Mouse (Mus musculus) megakaryocyte, embryonic 14.5 days (primary cell): ENCODE measurements at regions not wholly inside any gene's neighbourhood (a gene's known extent, or its start where the extent isn't known, plus 50 kb on each side); places are given as distances from the start of the nearest gene placed in this dataset.
A peak's percentile ranks its signal among the peaks of the same experiment; 100 is the strongest.

ENCODE experiments used
- H3K27me3 ChIP-seq: replicated peaks from 2 replicates; pipeline ENCODE3; 2012; ENCODE audit warnings: inconsistent platforms
- H3K36me3 ChIP-seq: replicated peaks from 2 replicates; pipeline ENCODE3; 2012; ENCODE audit warnings: low read length, inconsistent platforms, mixed read lengths
- H3K4me1 ChIP-seq: 2 replicates; pipeline ENCODE4 v1.6.1; 2012; ENCODE audit warnings: inconsistent platforms
- H3K4me3 ChIP-seq: replicated peaks from 2 replicates; pipeline ENCODE3; 2012; ENCODE audit warnings: moderate library complexity, mild to moderate bottlenecking, inconsistent platforms
- H3K9me3 ChIP-seq: 2 replicates; pipeline ENCODE4 v1.6.1; 2012; ENCODE audit warnings: inconsistent platforms
- FLI1 ChIP-seq: IDR thresholded peaks from 2 replicates; pipeline ENCODE4 v1.6.1; 2012; ENCODE audit warnings: low read length, inconsistent platforms, mixed read lengths
- GATA1 ChIP-seq: IDR thresholded peaks from 3 replicates; pipeline ENCODE4 v1.6.1; 2012; ENCODE audit warnings: mixed read lengths, low read length, inconsistent platforms, borderline replicate concordance

GRCm38 (mm10) chr5:77816759-77817280, 409.0 kb upstream of the Igfbp7 start:
- Histone ChIP-seq H3K9me3 (peaks cover 26% of the 10 kb centered on the region), H3K4me1 (no peaks in the 10 kb centered on the region), H3K36me3 (no peaks in the 10 kb centered on the region), H3K27me3 (no peaks in the 10 kb centered on the region), H3K4me3 (no peak overlapping the region)
- TF ChIP-seq FLI1 (no peak), GATA1 (no peak)

- Histone ChIP-seq H3K9me3 (peaks cover 8% of the 10 kb centered on the region; the same call in 1 of the 2 replicates), H3K27me3 (no peaks in the 10 kb centered on the region), H3K4me1 (no peaks in the 10 kb centered on the region), H3K4me3 (no peak overlapping the region), H3K36me3 (no peaks in the 10 kb centered on the region)
- no peak for TF ChIP-seq GATA1
- TF ChIP-seq FLI1: no peak
These were observed 402.0 kb upstream of the Igfbp7 start for GRCm38 (mm10) chr5:77809844-77810243.

GRCm38 (mm10) chr5:77807726-77808125, 399.9 kb upstream of the Igfbp7 start:
- TF ChIP-seq GATA1: no peak
- no peaks in the 10 kb centered on the region for H3K36me3 ChIP-seq
- H3K4me1 ChIP-seq: no peaks in the 10 kb centered on the region
- no peak overlapping the region for H3K4me3 ChIP-seq
- H3K27me3 ChIP-seq: no peaks in the 10 kb centered on the region
- H3K9me3 ChIP-seq: no peaks in the 10 kb centered on the region

GRCm38 (mm10) chr5:77806334-77807157, 398.7 kb upstream of the Igfbp7 start:
- TF ChIP-seq GATA1 (no peak), FLI1 (no peak)
- Histone ChIP-seq H3K36me3 (no peaks in the 10 kb centered on the region), H3K9me3 (no peaks in the 10 kb centered on the region), H3K4me3 (no peak overlapping the region), H3K27me3 (no peaks in the 10 kb centered on the region), H3K4me1 (no peaks in the 10 kb centered on the region)

GRCm38 (mm10) chr5:77805796-77806195, 398.0 kb upstream of the Igfbp7 start:
- H3K4me1 ChIP-seq: no peaks in the 10 kb centered on the region
- no peaks in the 10 kb centered on the region for H3K27me3 ChIP-seq
- no peaks in the 10 kb centered on the region for H3K9me3 ChIP-seq
- no peaks in the 10 kb centered on the region for H3K36me3 ChIP-seq
- H3K4me3 ChIP-seq: no peak overlapping the region
- no peak for TF ChIP-seq GATA1
- TF ChIP-seq FLI1: no peak

- Histone ChIP-seq H3K9me3 (no peaks in the 10 kb centered on the region), H3K36me3 (no peaks in the 10 kb centered on the region), H3K27me3 (no peaks in the 10 kb centered on the region), H3K4me1 (no peaks in the 10 kb centered on the region), H3K4me3 (no peak overlapping the region)
- no peak for TF ChIP-seq FLI1
- no peak for TF ChIP-seq GATA1
These were observed 397.5 kb upstream of the Igfbp7 start for GRCm38 (mm10) chr5:77805303-77805702.

GRCm38 (mm10) chr5:77804113-77804512, 396.3 kb upstream of the Igfbp7 start:
- H3K4me1 ChIP-seq: no peaks in the 10 kb centered on the region
- no peaks in the 10 kb centered on the region for H3K9me3 ChIP-seq
- TF ChIP-seq GATA1: no peak
- TF ChIP-seq FLI1: no peak
- H3K27me3 ChIP-seq: no peaks in the 10 kb centered on the region
- H3K4me3 ChIP-seq: peak overlapping the region; percentile 39
- H3K36me3 ChIP-seq: no peaks in the 10 kb centered on the region

GRCm38 (mm10) chr5:77803562-77803961, 395.7 kb upstream of the Igfbp7 start:
- Histone ChIP-seq H3K9me3 (no peaks in the 10 kb centered on the region), H3K36me3 (no peaks in the 10 kb centered on the region), H3K4me1 (no peaks in the 10 kb centered on the region), H3K4me3 (peak overlapping the region; percentile 39), H3K27me3 (no peaks in the 10 kb centered on the region)
- TF ChIP-seq GATA1 (no peak), FLI1 (no peak)

GRCm38 (mm10) chr5:77796960-77797359, 389.1 kb upstream of the Igfbp7 start:
- no peaks in the 10 kb centered on the region for H3K36me3 ChIP-seq
- no peaks in the 10 kb centered on the region for H3K4me1 ChIP-seq
- no peak for TF ChIP-seq FLI1
- no peak for TF ChIP-seq GATA1
- H3K4me3 ChIP-seq: no peak overlapping the region
- peaks cover 5% of the 10 kb centered on the region; the same call in 1 of the 2 replicates for H3K9me3 ChIP-seq
- no peaks in the 10 kb centered on the region for H3K27me3 ChIP-seq

GRCm38 (mm10) chr5:77795766-77796165, 387.9 kb upstream of the Igfbp7 start:
- H3K36me3 ChIP-seq: no peaks in the 10 kb centered on the region
- peaks cover 8% of the 10 kb centered on the region; the same call in 1 of the 2 replicates for H3K9me3 ChIP-seq
- no peaks in the 10 kb centered on the region for H3K4me1 ChIP-seq
- H3K27me3 ChIP-seq: no peaks in the 10 kb centered on the region
- TF ChIP-seq GATA1 (no peak), FLI1 (no peak)
- H3K4me3 ChIP-seq: no peak overlapping the region
